Mouse (Mus musculus) ES-E14 (cell line): ENCODE results near the gene Stxbp1.

Source experiments
- CHD2 ChIP-seq: IDR thresholded peaks from 2 replicates; pipeline ENCODE4 v1.6.1; 2014; ENCODE audit warnings: mild to moderate bottlenecking, low read depth, low read length, inconsistent platforms
- HCFC1 ChIP-seq: IDR thresholded peaks from 2 replicates; pipeline ENCODE4 v1.6.1; 2012; ENCODE audit warnings: low read length, inconsistent platforms, borderline replicate concordance; ENCODE audit not compliant: insufficient read depth
- MAFK ChIP-seq: IDR thresholded peaks from 2 replicates; pipeline ENCODE4 v1.6.1; 2014; ENCODE audit warnings: mild to moderate bottlenecking, low read depth, low read length, inconsistent platforms; ENCODE audit not compliant: insufficient read depth
- ZC3H11A ChIP-seq: IDR thresholded peaks from 2 replicates; pipeline ENCODE4 v1.6.1; 2012; ENCODE audit warnings: low read depth, mild to moderate bottlenecking, inconsistent platforms, low read length, borderline replicate concordance
- ZNF384 ChIP-seq: IDR thresholded peaks from 2 replicates; pipeline ENCODE4 v1.6.1; 2012; ENCODE audit warnings: low read depth, low read length, inconsistent platforms

DNA sequence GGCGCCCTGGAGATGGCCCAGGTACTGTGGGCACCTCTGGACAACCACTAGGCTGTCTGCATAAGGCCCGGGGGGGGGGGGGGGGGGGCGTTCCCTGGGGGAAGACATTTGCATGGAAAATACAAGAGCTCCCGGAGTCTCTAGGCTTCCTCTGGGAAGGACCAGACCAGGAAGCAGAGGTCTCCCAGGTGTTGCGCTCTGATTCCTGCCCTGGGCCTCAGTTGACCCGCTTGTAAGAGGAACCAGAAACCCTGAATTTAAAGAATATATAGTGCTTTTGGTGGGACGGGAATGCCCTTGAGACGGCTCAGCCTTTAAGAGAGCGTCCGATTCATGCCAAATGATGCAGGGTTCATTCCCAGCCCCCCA, 95.4 kb downstream of the Stxbp1 start:
- no peak for TF ChIP-seq ZC3H11A
- TF ChIP-seq HCFC1 = no peak
- TF ChIP-seq MAFK = no peak
- no peak for TF ChIP-seq ZNF384
- no peak for TF ChIP-seq CHD2
